Mouse (Mus musculus) stomach, embryonic 16.5 days (tissue): ENCODE measurements around the gene Fam216b. TPM values are rescaled to one million over a fixed set of nuclear protein-coding genes. Genes with fewer than 3 reads are reported as not detected.

Experiments used
- polyA plus RNA-seq: library from polyadenylated mRNA; unstranded; fragments of >200 nt; fragmentation: Nextera tagmentation; extraction: Ambion mirVana; gene quantifications from 2 replicates; pipeline ENCODE4 v1.2.1, GENCODE M21; 2015

Fam216b gene
- polyA plus RNA-seq, 1 experiment from 2014 or later = 0.05 TPM

Other genes with a start within 250 kb of the Fam216b start
- 83.7 and 84.6 TPM in 2 replicates for gene Dnajc15, start 213.9 kb downstream of the Fam216b start, polyA plus RNA-seq
- 2.7 and 3.0 TPM in 2 replicates for gene Epsti1, start 184.8 kb downstream of the Fam216b start, polyA plus RNA-seq
- 0.21 and 0.39 TPM in 2 replicates for gene Tnfsf11, start 219.0 kb upstream of the Fam216b start, polyA plus RNA-seq